Mouse (Mus musculus) lung, adult 18-20 months (tissue): ENCODE measurements around the gene Map3k21.
A peak's percentile ranks its signal among the peaks of the same experiment; 100 is the strongest.

Source experiments
- DNase-seq, 2 experiments: peaks; one replicate each; pipeline ENCODE4 v3.0.0; 2022; ENCODE audit warnings: mixed read lengths in 2 of 2

The Map3k21 gene

DNA sequence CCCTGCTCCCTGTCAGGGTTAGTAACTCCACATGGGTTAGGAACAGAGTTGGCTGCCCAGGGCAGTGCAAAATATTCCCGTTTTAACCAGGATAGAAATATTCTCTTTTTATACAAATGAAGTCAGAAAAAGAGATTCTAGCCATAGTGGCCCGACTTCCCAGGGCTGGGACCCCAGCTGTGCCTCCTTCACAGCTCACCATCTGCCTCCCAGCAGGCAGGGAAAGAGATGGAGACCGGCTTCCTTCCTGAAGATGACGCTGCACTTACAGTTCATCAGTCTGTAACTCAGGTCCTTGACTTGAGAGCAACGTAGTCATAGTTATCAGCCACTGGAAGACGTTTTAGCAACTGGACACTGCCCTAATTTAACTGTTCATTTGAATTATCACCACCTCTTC, 70.6 kb downstream of the Map3k21 start:
- no peak for DNase-seq

DNA sequence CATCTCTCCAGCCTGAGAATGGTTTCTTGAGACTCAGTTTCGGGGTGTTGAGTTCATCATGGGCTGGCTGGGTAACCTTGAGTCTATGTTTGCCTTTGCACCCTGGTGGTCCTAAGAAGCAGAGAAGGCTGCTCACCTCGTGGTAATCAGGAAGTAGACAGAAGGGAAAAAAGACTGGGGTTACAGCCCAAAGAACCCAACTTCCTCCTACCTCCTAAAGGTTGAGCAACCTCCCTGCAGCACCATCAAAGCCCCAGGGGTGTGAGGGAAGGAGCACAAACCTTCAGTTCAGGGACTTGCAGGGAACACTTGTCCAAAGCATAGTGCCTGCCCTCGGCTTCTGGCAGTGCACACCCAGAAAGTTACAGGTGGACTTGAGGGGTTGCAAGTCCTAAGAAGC, 73.3 kb downstream of the Map3k21 start:
- DNase-seq, result no peak

DNA sequence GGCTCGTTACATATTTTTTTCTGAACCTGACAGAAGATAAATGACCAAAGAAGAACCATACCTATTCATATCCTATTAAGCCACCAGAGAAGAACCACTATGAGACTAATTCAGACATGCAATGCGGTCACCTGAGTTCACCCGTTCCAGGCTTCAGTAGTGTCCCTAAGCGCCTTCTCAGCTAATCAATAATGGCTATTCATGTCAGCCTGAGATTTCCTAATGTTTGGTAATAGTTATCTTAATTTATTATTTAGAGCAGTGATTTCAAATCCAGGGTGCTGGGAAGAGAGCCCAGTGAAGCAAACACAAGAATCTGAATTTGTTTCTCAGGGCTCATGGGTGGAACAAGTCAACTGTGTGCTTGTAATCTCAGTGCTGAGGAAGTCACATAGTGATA, 73.9 kb downstream of the Map3k21 start:
- DNase-seq, result no peak

DNA sequence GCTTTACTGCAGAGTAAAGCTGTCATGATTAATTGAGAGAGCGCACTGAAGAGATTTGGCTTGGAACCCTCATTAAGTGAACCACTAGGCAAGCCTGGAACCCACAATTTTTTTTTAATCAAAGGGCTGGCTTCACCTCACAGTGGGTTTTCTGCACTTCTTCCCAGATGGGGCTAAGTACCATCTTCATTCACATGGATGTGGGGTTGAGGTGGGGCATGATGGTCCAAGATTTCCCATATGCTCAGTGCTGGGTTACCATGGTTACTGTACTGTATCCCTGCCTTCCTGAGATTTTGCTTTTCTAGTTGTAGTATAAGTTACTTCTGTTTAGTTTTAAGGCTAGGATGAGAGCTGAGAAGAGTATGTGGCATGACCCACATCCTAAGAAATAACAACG, 75.1 kb downstream of the Map3k21 start:
- no peak for DNase-seq

DNA sequence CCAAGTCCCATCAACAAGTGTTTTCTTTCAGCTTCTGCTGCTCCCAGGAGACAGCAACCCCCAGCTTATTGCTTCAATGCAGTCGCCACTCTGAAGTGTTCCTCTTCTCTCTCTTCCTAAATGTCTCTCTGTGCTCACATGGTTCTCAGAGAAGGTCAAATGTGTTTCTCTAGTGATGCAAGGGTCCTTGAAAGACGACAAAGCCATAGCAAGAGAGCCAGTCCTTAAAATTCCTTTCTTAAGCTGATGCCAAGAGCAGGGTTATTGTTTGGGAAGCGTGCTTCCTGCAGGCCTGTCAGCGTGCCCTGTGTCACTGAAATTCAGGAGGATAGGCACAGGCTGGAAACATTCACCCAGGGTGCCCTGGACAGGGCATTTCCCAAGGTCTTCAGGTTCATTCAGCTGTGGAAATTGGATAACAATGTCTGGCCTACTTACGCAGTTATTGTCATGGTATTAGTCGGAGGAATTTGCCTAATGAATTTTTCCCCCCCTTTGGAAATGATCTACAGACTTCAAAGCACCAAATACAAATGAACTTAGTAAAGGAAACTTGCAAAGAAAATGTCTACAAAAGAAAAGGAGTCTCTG, 76.8 kb downstream of the Map3k21 start:
- DNase-seq, result peak in 1 of 2 experiments; percentile 41

DNA sequence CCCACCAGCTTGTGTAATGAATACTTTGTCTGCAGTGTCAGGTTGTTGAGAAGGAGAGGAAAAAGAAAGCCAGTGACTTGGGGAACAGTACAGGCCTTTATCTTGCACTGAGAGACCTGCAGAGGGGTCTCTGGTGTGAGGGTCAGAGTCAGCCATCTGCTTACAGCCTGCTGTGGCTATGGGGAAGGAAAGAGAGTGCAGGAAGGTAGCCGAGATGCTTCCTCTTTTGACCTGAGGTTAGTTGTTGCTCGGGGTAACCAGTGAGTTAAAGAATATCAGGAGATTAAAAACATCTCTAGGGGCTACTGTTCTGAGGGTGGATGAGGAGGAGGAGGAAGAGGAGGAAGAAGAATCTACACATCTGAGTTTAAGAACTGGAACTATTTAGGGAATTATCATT, 77.7 kb downstream of the Map3k21 start:
- DNase-seq, result no peak

DNA sequence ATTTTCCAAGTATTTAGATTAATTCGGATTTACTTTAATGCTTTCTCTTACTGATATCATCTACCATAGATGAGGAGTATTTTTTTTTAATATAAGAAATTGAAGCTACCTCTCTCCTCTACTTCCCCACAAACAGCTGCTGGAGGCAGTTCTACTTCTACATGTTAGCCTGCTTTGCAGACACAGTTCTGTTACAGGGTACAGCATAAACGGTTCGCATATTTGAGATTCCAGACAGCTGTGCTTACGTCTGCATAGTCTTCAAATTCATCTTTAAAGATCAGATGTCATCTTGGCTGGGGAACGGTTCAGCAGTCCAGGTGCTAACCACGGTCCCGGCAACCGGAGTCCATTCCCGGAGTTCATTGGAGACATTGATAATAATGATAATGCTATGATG, 83.4 kb downstream of the Map3k21 start:
- DNase-seq, result no peak

DNA sequence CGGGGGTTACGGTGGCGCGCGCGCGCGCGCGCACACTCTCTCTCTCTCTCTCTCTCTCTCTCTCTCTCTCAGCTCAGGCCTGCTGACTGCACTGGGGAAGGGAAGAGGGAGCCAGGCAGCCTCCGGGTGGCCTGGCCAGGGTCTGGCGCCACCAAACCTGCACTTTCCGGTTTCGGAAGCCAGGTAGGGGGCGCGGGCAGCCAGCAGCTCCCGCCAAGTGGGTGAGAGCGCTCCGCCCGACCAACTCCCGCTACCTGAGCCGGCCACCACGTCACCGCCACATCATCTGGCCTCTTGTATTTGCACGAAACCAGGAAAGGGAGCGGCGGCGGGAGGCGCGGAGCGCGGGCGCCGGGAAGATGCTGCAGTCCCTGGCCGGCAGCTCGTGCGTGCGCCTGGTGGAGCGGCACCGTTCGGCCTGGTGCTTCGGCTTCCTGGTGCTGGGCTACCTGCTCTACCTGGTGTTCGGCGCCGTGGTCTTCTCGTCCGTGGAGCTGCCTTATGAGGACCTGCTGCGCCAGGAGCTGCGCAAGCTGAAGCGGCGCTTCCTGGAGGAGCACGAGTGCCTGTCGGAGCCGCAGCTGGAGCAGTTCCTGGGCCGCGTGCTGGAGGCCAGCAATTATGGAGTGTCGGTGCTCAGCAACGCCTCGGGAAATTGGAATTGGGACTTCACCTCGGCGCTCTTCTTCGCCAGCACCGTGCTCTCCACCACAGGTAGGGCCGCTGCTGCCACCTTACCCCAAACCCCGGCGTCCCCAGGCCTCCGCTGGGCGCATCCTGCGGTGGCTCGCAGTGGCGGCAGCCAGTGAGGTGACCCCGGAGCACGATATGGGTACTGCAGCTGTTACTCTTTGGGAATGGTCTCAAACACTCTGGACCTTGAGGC, 85.1 kb downstream of the Map3k21 start, which contains the start of gene Kcnk1:
Kcnk1 (plus strand) TSS at position 70 of the 886 bp plus-strand sequence.
- DNase-seq, result peak; percentile 79 to 88

DNA sequence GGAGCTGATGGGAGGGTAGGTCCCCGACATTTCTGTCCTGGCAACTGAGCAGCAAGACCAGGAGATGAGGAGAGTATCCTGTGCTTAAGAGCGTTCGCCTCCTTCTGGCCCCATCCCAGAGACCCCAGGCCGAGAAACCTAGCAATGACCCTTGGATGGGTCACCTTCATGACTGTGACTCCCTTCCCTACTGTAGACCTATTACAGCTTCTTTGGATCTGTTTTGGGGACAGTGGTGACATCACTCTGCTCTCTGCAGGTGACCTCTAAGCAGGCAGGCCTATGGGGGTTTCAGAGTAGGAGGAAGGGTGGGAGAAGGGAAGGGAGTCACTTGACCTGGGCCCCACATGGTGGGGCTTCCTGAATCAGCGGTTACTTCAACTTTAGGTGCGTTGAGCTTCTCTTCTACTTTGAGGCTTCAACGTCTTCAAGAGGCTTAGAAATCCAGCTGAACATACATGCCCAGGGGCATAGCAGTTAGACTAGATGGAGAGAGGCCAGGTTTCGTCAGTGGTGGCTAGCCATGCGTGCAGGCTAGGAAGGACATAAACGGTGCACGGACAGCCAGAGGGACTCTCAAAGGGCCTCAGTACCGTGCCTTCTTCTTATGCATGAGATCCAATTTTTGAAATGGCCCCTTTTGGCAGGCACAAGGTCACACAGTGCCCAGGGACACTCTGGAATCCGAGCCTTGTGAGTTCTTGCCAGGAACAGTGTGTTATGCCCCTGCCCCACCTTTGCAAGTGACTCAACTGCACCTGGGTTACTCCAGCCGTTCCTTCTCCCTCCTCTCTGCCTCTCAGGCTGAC, 86.0 kb downstream of the Map3k21 start:
- DNase-seq, result peak; percentile 51 to 70

DNA sequence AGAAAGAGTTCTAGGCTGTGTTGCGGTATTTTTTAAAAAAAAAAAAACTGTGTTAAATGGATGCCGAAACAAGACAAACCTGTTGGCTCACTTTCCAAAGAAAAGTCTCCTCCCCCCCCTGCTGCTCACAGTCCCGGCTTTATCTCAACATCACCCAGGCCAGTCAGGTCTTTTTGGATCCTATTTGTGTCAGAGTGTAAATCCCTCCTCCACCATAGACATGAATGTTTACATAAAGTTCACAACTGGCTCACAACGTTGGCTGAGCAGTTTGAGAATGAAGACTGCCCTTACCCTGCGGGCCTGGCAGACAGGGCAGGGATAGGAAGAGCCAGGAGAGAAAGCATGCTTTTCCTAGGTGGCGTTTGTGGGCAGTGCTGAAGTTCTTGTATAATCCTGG, 86.7 kb downstream of the Map3k21 start:
- peak; percentile 6 to 52 for DNase-seq
